Mouse (Mus musculus): ENCODE results near the gene Pawr. TPM values are rescaled to one million over a fixed set of nuclear protein-coding genes. Genes with fewer than 3 reads are reported as not detected.

The Pawr gene
- polyA plus RNA-seq, 1 experiment from 2014 or later, result 11.8 TPM

DNA sequence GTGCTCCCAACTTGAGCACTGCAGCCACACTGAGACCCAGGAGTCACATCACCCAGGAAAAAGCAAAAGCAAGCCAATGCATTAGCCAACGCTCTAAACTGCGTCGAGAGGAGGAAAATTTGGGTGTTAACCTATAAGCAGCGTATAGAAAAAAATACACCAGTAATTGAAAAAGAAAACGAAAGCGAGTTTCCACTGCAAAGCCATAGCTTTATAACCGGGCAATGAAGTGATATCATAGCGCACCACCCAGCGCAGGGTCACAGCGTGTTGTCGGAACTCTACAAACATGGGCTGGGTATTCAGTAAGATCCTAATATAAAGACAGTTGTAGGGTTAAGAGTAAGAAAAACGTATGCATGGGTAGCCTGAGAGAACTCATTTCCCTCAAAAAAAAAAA, 2.9 kb upstream of the Pawr start:
- WGBS, result 67% methylated on average over 12 of the region's 12 CpGs
- no peak for ATAC-seq
- no peaks in the 10 kb centered on the region for H3K36me3 ChIP-seq

GRCm38 (mm10) chr10:108329771-108330170, 2.1 kb upstream of the Pawr start:
- ATAC-seq, result peak; percentile 9; the same call in 1 of the 2 replicates
- Histone ChIP-seq H3K27ac (no peak overlapping the region), H3K36me3 (no peaks in the 10 kb centered on the region), H3K4me2 (replicated peaks) (no peak overlapping the region), H3K4me3 (replicated peaks) (no peak overlapping the region), H3K9me3 (no peaks in the 10 kb centered on the region), H3K4me1 (replicated peaks) (0 out of 2 replicates have a peak, but pooled peaks cover 3% of the 10 kb centered on the region), H3K27me3 (replicated peaks) (no peaks in the 10 kb centered on the region), H3K9ac (no peak overlapping the region)
- WGBS, result 45% methylated on average over 5 of the region's 5 CpGs

More for the DNA sequence above, 2.9 kb upstream of the Pawr start:
- 0 out of 2 replicates have a peak, but pooled peaks cover 3% of the 10 kb centered on the region for H3K4me1 ChIP-seq (replicated peaks)
- no peak overlapping the region for H3K9ac ChIP-seq
- 0 out of 2 replicates have a peak overlapping the region, but pooled peaks have one; percentile 9 for H3K4me2 ChIP-seq (replicated peaks)
- H3K9me3 ChIP-seq, result no peaks in the 10 kb centered on the region
- H3K27me3 ChIP-seq (replicated peaks), result no peaks in the 10 kb centered on the region
- no peak overlapping the region for H3K27ac ChIP-seq
- no peak overlapping the region for H3K4me3 ChIP-seq (replicated peaks)

DNA sequence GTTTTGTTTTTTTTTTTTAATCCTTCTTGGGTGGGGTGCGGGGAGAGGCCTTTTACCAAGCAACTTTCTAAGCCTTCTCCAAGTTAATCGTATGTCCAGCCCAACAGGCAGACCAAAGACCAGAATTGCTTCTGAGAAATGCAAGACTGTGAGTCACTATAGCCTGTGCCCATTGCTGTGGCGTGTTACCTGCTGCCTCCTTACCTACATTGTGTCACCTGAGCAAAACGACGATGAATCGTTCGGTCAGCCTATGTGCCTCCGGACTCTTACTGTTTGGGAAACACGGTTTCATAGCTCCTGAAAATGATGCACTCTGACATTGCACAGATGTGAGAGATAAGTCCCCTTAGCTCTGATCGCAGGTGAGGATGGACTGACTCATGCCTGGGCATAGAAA, 957 bp upstream of the Pawr start:
- ATAC-seq, result no peak

GRCm38 (mm10) chr10:108332571-108333541, 935 bp downstream of the Pawr start:
- H3K4me1 ChIP-seq (replicated peaks), result 0 out of 2 replicates have a peak, but pooled peaks cover 9% of the 10 kb centered on the region
- peak overlapping the region; percentile 85 for H3K4me2 ChIP-seq (replicated peaks)
- no peaks in the 10 kb centered on the region for H3K36me3 ChIP-seq
- H3K27ac ChIP-seq, result peak overlapping the region; percentile 90
- ATAC-seq, result peak; percentile 45
- 1% methylated on average over 92 of the region's 129 CpGs for WGBS
- H3K27me3 ChIP-seq (replicated peaks), result no peaks in the 10 kb centered on the region
- H3K4me3 ChIP-seq (replicated peaks), result peak overlapping the region; percentile 87
- H3K9ac ChIP-seq, result peak overlapping the region; percentile 82
- H3K9me3 ChIP-seq, result no peaks in the 10 kb centered on the region

More for the DNA sequence above, 957 bp upstream of the Pawr start:
- 9% methylated on average over 10 of the region's 10 CpGs for WGBS
- H3K27ac ChIP-seq, result no peak overlapping the region
- H3K4me1 ChIP-seq (replicated peaks), result 0 out of 2 replicates have a peak, but pooled peaks cover 3% of the 10 kb centered on the region
- H3K4me2 ChIP-seq (replicated peaks), result peak overlapping the region; percentile 85
- no peak overlapping the region for H3K4me3 ChIP-seq (replicated peaks)
- H3K9me3 ChIP-seq, result no peaks in the 10 kb centered on the region
- H3K36me3 ChIP-seq, result no peaks in the 10 kb centered on the region
- H3K9ac ChIP-seq, result no peak overlapping the region
- no peaks in the 10 kb centered on the region for H3K27me3 ChIP-seq (replicated peaks)

DNA sequence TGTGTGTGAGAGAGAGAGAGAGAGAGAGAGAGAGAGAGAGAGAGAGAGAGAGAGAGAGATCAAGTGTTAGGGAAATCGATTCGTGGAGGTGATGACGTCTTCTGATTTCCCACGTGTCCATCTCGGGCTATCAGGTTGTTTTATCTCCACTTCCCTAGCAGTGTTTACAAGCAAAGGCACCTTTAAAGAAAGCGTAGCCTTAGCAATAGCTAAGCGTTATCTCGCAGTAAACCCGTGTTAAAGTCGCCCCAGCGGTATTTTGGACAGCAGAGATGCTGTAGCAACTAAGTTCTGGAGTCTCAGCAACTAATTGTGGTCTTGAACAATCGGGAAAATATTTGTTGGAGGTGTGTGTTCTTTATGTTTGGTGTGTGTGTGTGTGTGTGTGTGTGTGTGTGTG, 1.7 kb downstream of the Pawr start:
- peak overlapping the region; percentile 82; the same call in 1 of the 2 replicates for H3K9ac ChIP-seq
- 5% methylated on average over 12 of the region's 12 CpGs for WGBS

GRCm38 (mm10) chr10:108334096-108334495, 2.2 kb downstream of the Pawr start:
- H3K27me3 ChIP-seq (replicated peaks), result no peaks in the 10 kb centered on the region
- 0 out of 2 replicates have a peak, but pooled peaks cover 9% of the 10 kb centered on the region for H3K4me1 ChIP-seq (replicated peaks)
- no peak for ATAC-seq
- H3K36me3 ChIP-seq, result no peaks in the 10 kb centered on the region
- H3K27ac ChIP-seq, result no peak overlapping the region
- no peaks in the 10 kb centered on the region for H3K9me3 ChIP-seq
- H3K9ac ChIP-seq, result no peak overlapping the region
- 45% methylated on average over 1 of the region's 1 CpGs for WGBS
- no peak overlapping the region for H3K4me3 ChIP-seq (replicated peaks)
- H3K4me2 ChIP-seq (replicated peaks), result peak overlapping the region; percentile 85

More for the DNA sequence above, 1.7 kb downstream of the Pawr start:
- Histone ChIP-seq H3K4me1 (replicated peaks) (0 out of 2 replicates have a peak, but pooled peaks cover 9% of the 10 kb centered on the region), H3K4me2 (replicated peaks) (peak overlapping the region; percentile 85), H3K9me3 (no peaks in the 10 kb centered on the region), H3K27me3 (replicated peaks) (no peaks in the 10 kb centered on the region), H3K4me3 (replicated peaks) (peak overlapping the region; percentile 87), H3K36me3 (no peaks in the 10 kb centered on the region), H3K27ac (no peak overlapping the region)
- ATAC-seq, result no peak

- no peak for ATAC-seq
- 83% methylated on average over 10 of the region's 10 CpGs for WGBS
- Histone ChIP-seq H3K27me3 (replicated peaks) (no peaks in the 10 kb centered on the region), H3K9ac (no peak overlapping the region), H3K9me3 (no peaks in the 10 kb centered on the region), H3K4me1 (replicated peaks) (0 out of 2 replicates have a peak, but pooled peaks cover 9% of the 10 kb centered on the region), H3K4me2 (replicated peaks) (no peak overlapping the region), H3K27ac (no peak overlapping the region), H3K36me3 (no peaks in the 10 kb centered on the region), H3K4me3 (replicated peaks) (no peak overlapping the region)
Observed at GRCm38 (mm10) chr10:108335736-108336292, 3.9 kb downstream of the Pawr start.

DNA sequence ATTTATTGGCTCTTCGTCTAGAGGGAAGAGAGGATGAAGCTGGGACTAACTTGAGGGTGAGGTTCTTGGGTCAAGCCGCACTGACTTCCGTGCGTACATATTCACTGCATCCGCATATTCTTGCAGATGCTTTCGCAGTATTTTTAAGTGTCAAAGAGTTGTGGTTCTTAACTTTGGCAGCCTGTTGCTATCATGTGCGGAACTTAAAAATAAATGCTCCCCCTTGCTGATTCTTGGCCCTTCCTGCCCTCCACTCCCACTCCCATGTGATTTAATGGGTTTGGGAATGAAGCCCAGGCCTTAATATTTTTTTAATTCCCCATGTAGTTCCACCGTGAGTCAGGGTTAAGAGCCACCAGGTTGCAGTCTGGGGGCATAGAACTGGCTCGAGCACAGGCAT, 4.7 kb downstream of the Pawr start:
- H3K4me1 ChIP-seq (replicated peaks), result 0 out of 2 replicates have a peak, but pooled peaks cover 9% of the 10 kb centered on the region
- no peaks in the 10 kb centered on the region for H3K9me3 ChIP-seq
- 76% methylated on average over 9 of the region's 9 CpGs for WGBS
- no peak overlapping the region for H3K4me3 ChIP-seq (replicated peaks)
- ATAC-seq, result no peak
- no peaks in the 10 kb centered on the region for H3K27me3 ChIP-seq (replicated peaks)
- H3K4me2 ChIP-seq (replicated peaks), result no peak overlapping the region
- no peak overlapping the region for H3K27ac ChIP-seq
- H3K36me3 ChIP-seq, result no peaks in the 10 kb centered on the region
- no peak overlapping the region for H3K9ac ChIP-seq

DNA sequence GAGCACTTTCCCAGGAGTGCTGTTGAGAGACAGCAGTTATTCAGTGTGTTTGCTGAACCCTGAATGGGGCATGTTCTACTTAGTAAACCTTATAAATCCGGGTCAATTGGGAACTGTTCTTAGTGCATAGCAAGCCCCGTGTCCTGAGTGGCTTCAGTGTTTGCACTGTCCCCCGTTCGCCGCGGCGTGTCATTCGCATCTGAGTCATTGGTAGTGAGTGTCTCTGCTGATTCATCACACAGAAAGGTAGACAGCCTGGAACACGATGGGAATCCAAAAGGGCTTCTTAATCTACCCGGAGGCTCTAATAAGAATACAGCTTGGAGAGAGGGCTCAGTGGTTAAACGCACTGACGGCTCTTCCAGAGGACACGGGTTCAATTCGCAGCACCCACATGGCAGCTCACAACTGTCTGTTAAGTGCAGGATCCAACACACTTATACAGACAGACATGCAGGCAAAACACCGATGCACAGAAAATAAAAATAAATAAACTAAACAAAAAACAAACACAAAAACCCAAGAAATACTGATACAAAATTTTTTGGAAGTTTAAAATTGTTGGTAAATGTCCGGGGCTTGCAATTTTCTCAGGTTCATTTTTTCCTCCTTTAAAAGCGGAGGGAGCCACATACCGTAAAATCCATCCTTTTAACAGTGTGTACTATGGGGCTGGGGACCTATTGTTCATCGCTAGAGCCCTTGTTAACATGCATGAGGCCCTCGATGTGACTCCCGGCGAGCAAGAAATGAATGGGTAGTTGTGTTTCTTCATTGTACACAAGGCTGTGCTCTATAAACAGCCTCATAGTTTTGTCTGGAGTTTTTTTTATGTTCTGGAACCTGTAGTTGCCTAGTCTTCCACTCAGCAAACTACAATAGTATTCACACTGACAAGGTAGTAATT, 6.4 kb downstream of the Pawr start:
- Histone ChIP-seq H3K36me3 (no peaks in the 10 kb centered on the region), H3K27ac (no peak overlapping the region), H3K4me3 (replicated peaks) (no peak overlapping the region), H3K9ac (no peak overlapping the region), H3K9me3 (no peaks in the 10 kb centered on the region), H3K4me2 (replicated peaks) (no peak overlapping the region), H3K27me3 (replicated peaks) (no peaks in the 10 kb centered on the region), H3K4me1 (replicated peaks) (0 out of 2 replicates have a peak, but pooled peaks cover 9% of the 10 kb centered on the region)
- WGBS, result 91% methylated on average over 22 of the region's 22 CpGs
- ATAC-seq, result no peak

GRCm38 (mm10) chr10:108339118-108339517, 7.2 kb downstream of the Pawr start:
- H3K4me1 ChIP-seq (replicated peaks), result 0 out of 2 replicates have a peak, but pooled peaks cover 6% of the 10 kb centered on the region
- no peaks in the 10 kb centered on the region for H3K27me3 ChIP-seq (replicated peaks)
- no peak overlapping the region for H3K4me3 ChIP-seq (replicated peaks)
- H3K4me2 ChIP-seq (replicated peaks), result no peak overlapping the region
- H3K9me3 ChIP-seq, result no peaks in the 10 kb centered on the region
- H3K9ac ChIP-seq, result no peak overlapping the region
- ATAC-seq, result no peak
- no peaks in the 10 kb centered on the region for H3K36me3 ChIP-seq
- WGBS, result 87% methylated on average over 5 of the region's 5 CpGs
- no peak overlapping the region for H3K27ac ChIP-seq

DNA sequence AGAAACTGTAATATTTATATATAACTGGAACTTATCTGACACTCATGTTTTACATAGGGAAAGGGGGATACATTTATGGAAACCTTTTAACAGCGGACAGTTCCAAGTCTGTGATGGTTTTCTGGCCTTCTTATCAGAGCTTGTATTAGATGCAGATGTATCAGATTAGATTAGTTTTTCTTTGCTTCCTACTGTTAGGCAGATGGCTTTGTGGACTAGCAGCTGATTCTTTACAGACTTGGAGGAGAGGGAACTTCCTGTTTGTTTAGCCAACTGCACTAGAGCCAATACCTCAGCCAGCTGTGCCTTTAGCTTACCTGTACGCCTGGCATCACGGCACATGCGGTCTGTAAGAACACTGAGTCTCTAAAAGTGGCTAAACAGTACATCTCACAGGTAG, 8.0 kb downstream of the Pawr start:
- H3K36me3 ChIP-seq, result no peaks in the 10 kb centered on the region
- no peak overlapping the region for H3K27ac ChIP-seq
- no peaks in the 10 kb centered on the region for H3K27me3 ChIP-seq (replicated peaks)
- 82% methylated on average over 4 of the region's 4 CpGs for WGBS
- no peak overlapping the region for H3K4me2 ChIP-seq (replicated peaks)
- no peak for ATAC-seq
- H3K9ac ChIP-seq, result no peak overlapping the region
- 0 out of 2 replicates have a peak, but pooled peaks cover 6% of the 10 kb centered on the region for H3K4me1 ChIP-seq (replicated peaks)
- H3K4me3 ChIP-seq (replicated peaks), result no peak overlapping the region
- H3K9me3 ChIP-seq, result no peaks in the 10 kb centered on the region

All from intestine, embryonic 15.5 days (tissue).